Mouse (Mus musculus) activated CD4-positive, CD25-positive, alpha-beta regulatory T cell (primary cell): ENCODE measurements around the gene Emc6. TPM values are rescaled to one million over a fixed set of nuclear protein-coding genes. Genes with fewer than 3 reads are reported as not detected.

ENCODE experiments used
- polyA plus RNA-seq, 2 experiments: library from polyadenylated mRNA; unstranded; fragments of 100-300 nt; shearing (Covaris generic); gene quantifications; one replicate each; pipeline ENCODE4 v1.2.1; 2017

Gene Emc6
- 100 to 1,000 TPM in 1 of 2 experiments, 10 to 100 TPM in 1; 60.0 to 102 TPM for polyA plus RNA-seq

DNA sequence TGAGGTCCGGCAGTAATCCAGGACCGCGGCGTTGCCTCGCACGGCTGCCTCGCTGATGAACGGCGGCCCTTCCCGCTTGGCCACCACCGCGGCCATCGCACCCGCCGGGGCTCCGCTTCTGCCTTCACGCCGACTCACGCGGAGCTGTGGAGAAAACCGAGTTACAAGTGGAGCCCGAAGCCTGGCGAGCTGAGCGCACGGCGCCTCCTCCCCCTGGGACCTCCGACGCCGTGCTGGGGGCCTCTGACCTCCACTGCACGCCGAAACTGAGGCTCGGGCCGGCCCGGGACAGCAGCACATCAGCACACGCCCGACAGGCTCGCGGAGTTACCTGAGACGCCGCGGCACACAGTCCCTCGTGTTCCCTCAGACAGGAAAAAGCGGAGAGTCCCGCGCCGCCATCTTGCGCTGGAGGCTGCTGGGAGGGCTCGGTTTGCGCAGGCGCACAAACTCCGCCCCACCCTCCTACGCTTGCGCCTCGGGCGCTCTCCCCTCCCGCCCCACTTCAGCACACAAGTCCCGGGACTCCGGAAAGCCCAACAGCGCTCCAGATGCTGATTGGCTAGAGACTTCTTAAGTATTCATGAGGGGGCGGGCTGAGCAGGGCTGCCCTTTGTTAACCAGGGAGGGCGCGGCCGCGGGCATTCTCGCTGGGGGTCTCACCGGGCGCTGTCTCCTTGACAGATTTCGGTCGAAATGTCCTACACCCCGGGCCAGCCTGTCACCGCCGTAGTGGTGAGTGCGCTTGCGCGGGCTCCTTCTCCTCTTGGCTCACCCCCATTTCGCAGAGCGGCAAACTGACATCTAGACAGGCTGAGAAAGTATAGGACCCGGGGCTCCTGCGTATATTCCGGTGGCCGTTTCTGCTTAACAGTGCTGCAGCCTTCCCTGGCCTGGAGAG, at the start of gene Emc6, which contains the start of gene Tax1bp3:
TSS of gene Emc6 (minus strand) at position 430 of the 901 bp plus-strand sequence.
TSS of gene Tax1bp3 (plus strand) at position 476 of the 901 bp plus-strand sequence.

GRCm38 (mm10) chr11:73199230-73199712, 22.4 kb upstream of the Emc6 start, which contains the start of gene Shpk:
Shpk (plus strand) TSS chr11:73199460.

DNA sequence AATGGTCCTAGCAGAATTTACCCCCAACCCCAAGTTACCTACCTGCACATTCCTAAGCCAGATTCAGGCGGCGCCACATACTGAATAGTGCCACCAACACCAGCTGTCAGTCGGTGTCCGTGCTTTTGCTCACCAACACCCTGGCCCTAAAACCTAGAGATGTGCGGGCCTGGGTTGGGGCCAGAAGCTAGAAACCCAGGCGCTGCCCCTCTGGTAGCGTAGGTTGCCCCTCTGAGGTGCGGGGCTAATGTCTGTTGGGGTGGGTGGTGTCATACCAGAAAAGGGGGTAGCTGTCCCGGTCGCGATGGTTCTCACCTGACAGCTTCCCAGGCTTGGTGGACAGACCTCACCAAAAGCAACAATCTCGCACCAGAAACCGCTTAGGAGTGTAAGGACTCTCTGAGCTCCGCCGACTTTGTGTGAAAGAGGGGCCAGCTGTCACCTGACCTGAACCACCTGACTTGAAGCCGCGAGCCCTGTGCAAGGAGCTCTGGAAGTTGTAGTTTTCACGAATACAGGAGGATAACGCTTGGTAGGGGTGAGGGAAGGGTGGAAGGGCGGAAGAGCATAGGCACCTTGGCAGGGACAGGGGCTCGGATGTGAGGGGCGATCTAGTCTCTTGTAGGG, 21.9 kb upstream of the Emc6 start, which contains the start of gene Ctns:
TSS of gene Ctns (minus strand) at position 440 of the 627 bp plus-strand sequence.

DNA sequence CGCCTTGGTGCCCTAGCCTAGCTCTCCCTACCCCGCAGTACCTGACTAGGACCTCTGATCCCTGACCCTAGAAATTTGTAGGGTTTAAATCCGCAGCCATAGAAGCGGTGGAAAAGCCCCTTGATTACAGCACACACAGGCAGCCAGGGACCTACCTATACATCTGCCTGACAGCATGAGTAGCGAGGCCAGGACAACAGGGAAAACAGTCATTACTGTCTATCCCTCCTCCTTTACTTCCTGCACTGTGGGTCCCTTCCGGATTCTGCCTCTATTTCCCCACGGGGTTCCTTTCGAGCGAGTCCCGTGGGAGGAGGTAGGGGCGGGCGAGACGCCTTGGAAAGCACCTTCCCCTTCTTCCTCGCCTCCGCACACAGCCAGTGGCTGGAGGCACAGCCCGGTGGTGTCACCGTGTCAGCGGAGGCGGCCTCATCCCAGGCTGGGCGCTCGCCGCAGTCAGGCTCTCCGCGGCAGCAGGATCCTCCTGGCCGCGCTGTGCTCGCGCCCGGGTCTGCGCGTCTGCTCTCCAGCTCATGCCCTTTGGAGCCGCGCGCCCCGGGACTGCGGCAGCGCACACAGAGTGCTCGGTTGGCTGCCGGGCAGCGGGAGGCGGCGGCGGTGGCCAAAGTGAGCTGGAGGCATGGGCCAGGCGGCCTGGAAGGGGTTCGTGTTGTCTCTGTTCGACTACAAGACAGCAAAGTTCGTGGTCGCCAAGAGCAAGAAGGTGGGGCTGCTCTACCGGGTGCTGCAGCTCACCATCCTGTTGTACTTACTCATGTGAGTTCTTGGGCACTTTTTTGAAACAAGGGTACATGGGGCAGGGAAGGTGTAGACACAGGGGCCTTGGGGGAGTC, 16.7 kb downstream of the Emc6 start, which contains the start of gene P2rx5:
TSS of gene P2rx5 (plus strand) at position 465 of the 854 bp plus-strand sequence.

DNA sequence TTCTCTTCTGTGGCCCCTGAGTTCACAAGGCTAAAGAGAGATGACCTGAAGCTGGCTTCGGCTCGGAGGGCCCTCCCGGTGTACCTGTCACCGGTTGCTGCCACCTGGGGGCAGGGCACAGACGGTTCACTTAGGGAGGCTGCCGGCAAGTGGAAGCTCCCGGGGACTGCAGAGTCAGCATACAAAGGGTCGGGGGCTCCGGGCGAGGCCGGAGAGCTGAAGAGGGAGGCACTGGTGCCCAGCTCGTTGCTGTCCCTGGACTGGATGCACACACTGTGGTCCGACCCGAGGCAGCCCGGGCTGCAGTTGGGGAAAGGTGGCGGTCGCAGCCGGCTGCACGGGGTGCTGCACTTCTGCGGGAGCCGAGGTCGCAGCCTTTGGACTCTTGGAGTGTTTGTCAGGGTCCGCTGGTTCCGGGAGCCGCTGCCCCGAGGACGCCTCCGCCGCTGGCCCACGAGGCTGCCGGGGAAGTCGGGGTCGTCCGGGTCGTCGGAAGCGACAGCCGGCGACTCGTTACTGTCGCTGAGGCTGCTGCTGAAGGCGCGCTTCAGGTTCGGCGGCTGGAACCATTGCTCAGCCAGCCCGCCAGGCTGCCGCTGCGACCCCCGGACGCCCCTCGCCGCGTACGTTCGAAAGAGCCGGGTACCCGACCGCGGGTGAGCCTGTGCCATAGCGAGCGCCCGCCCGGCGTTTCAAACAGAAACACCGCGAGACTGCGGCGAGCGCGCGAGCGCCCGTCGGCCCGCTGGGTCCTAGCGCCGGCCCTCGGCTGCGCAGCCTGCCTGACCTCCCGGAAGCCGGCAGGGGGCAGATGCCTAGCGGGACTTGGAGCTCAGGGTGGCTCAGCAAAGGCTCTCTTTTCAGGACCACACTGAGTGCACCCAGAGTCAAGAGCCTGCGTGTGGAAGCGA, 39.0 kb downstream of the Emc6 start, which contains the start of gene Haspin:
TSS of gene Haspin (minus strand) at position 704 of the 911 bp plus-strand sequence.

Other genes with a start within 250 kb of the Emc6 start
- 100 to 1,000 TPM; 191 to 312 TPM for gene Atp2a3, start 215.9 kb downstream of the Emc6 start, polyA plus RNA-seq
- under 1 TPM in 1 of 2 experiments, not detected in 1; 0.79 TPM for gene P2rx1, start 177.9 kb downstream of the Emc6 start, polyA plus RNA-seq
- gene Camkk1, start 158.0 kb downstream of the Emc6 start, polyA plus RNA-seq, result 1 to 10 TPM; 4.3 to 6.2 TPM
- 10 to 100 TPM; 14.9 to 18.5 TPM for gene Ncbp3, start 129.3 kb downstream of the Emc6 start, polyA plus RNA-seq
- 100 to 1,000 TPM in 1 of 2 experiments, 10 to 100 TPM in 1; 37.2 to 255 TPM for gene Itgae, start 86.5 kb downstream of the Emc6 start, polyA plus RNA-seq
- gene Haspin, start 38.7 kb downstream of the Emc6 start, polyA plus RNA-seq, result 10 to 100 TPM; 14.4 to 20.1 TPM
- gene P2rx5, start 16.6 kb downstream of the Emc6 start, polyA plus RNA-seq, result under 1 TPM; 0.19 to 0.61 TPM
- gene Tax1bp3, start within 50 bp of the Emc6 start, polyA plus RNA-seq, result 10 to 100 TPM; 29.9 to 32.4 TPM
- 10 to 100 TPM; 11.4 to 11.7 TPM for gene Ctns, start 22.0 kb upstream of the Emc6 start, polyA plus RNA-seq
- gene Shpk, start 22.4 kb upstream of the Emc6 start, polyA plus RNA-seq, result 1 to 10 TPM; 6.0 to 7.6 TPM
- not detected for gene Trpv1, start 57.3 kb upstream of the Emc6 start, polyA plus RNA-seq
- under 1 TPM in 1 of 2 experiments, not detected in 1; 0.05 TPM for gene Trpv3, start 90.4 kb upstream of the Emc6 start, polyA plus RNA-seq
- under 1 TPM in 1 of 2 experiments, not detected in 1; 0.16 TPM for gene Aspa, start 152.6 kb upstream of the Emc6 start, polyA plus RNA-seq
- not detected for gene Gm49340, start 152.7 kb upstream of the Emc6 start, polyA plus RNA-seq
- not detected for gene Spata22, start 152.7 kb upstream of the Emc6 start, polyA plus RNA-seq
- gene Olfr20, start 173.7 kb upstream of the Emc6 start, polyA plus RNA-seq, result under 1 TPM in 1 of 2 experiments, not detected in 1; 0.07 TPM
- gene Olfr376, start 194.2 kb upstream of the Emc6 start, polyA plus RNA-seq, result not detected
- gene Olfr1, start 222.6 kb upstream of the Emc6 start, polyA plus RNA-seq, result not detected